Mouse (Mus musculus): ENCODE measurements around the gene Inpp5a. TPM values are rescaled to one million over a fixed set of nuclear protein-coding genes. Genes with fewer than 3 reads are reported as not detected.

The Inpp5a gene
- total and polyA plus RNA-seq, 2 experiments from 2014 or later, result 43.4 to 65.2 TPM

DNA sequence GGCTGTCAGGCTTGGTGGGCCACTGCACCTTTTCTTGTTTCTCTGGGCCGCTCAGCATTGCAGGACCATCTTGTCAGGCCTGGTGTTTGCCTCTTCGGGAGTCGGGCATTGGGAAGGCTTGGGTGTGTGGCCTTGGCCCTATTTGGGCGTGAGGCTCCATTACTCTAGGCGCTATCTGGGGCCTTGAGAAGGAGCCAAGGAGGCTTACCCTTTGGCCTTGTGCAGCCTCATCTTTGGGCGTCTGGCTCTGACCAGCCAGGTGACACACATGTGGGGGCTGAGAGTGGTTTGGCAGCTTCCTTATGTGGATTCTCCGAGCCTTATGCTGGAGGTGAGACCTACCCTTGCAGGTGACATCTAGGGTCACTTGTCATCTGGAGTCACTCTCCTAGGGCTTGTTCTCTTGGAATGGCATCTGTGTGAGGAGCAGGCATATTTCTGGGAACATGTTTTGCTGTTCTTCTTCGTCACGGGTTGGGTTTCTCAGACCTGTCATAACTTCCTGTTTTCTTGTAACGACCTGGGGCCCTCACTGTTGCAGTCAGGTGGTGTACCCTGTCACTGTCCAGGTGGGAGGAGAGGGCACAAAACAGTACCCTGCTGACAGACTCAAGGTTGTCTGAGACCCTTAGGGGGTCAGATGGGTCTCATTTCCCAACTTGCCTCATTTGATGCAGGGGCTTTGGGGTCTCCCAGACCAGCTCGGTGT is 11.2 kb downstream of the Inpp5a start:
- Histone ChIP-seq H3K27me3 (ENCODE audit: control insufficient read depth, insufficient read depth, low read length) (no peaks in the 10 kb centered on the region), H3K9me3 (replicated peaks; ENCODE audit: control insufficient read depth, low read length) (no peaks in the 10 kb centered on the region), H3K9ac (replicated peaks; ENCODE audit: low read depth, low read length) (no peak overlapping the region), H3K36me3 (replicated peaks; ENCODE audit: control insufficient read depth, insufficient read depth, low read length) (peaks cover 4% of the 10 kb centered on the region; the same call in 1 of the 2 replicates), H3K4me3 (ENCODE audit: low read depth, low read length) (no peak overlapping the region), H3K27ac (ENCODE audit: low read depth) (no peak overlapping the region), H3K4me1 (ENCODE audit: control insufficient read depth, insufficient read depth) (peaks cover 66% of the 10 kb centered on the region), H3K4me2 (ENCODE audit: low read depth, low read length) (no peak overlapping the region)
- ATAC-seq (ENCODE audit: insufficient read depth, low read depth) (no peak), DNase-seq (ENCODE audit: low spot score) (no peak)
- WGBS, result 66% methylated on average over 11 of the region's 11 CpGs
- TF ChIP-seq EP300 (IDR thresholded peaks at IDR 0.05; ENCODE audit: low read depth) (no peak), CTCF (IDR thresholded peaks at IDR 0.05; ENCODE audit: low read depth) (no peak)

DNA sequence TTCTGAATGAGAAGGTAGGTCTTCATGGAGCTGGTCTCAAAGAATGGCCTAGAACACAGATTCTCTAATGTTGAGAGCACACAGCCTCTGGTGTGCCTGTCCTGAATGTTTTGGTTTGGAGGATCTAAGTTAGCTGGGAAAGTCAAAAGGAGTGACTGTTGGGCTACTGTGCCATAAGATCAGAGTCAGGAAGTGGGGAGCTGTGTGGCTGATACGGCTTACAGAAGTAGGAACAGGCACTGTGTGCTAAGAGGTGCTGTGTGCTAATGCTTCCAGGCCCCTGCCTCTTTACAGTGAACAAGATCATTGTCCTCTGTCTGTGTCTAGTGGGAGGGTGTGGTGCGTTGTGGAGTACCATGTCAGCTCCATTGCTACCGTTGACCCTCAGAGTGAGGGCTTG is 12.0 kb downstream of the Inpp5a start:
- H3K27ac ChIP-seq (ENCODE audit: low read depth), result no peak overlapping the region
- no peaks in the 10 kb centered on the region for H3K27me3 ChIP-seq (ENCODE audit: control insufficient read depth, insufficient read depth, low read length)
- H3K4me1 ChIP-seq (ENCODE audit: control insufficient read depth, insufficient read depth), result peaks cover 58% of the 10 kb centered on the region
- TF ChIP-seq EP300 (IDR thresholded peaks at IDR 0.05; ENCODE audit: low read depth) (no peak), CTCF (IDR thresholded peaks at IDR 0.05; ENCODE audit: low read depth) (no peak)
- H3K9me3 ChIP-seq (replicated peaks; ENCODE audit: control insufficient read depth, low read length), result no peaks in the 10 kb centered on the region
- no peak overlapping the region for H3K4me3 ChIP-seq (ENCODE audit: low read depth, low read length)
- H3K36me3 ChIP-seq (replicated peaks; ENCODE audit: control insufficient read depth, insufficient read depth, low read length), result peaks cover 8% of the 10 kb centered on the region; the same call in 1 of the 2 replicates
- DNase-seq (ENCODE audit: low spot score) (no peak), ATAC-seq (ENCODE audit: insufficient read depth, low read depth) (no peak)
- 69% methylated on average over 3 of the region's 3 CpGs for WGBS
- no peak overlapping the region for H3K9ac ChIP-seq (replicated peaks; ENCODE audit: low read depth, low read length)
- H3K4me2 ChIP-seq (ENCODE audit: low read depth, low read length), result no peak overlapping the region

DNA sequence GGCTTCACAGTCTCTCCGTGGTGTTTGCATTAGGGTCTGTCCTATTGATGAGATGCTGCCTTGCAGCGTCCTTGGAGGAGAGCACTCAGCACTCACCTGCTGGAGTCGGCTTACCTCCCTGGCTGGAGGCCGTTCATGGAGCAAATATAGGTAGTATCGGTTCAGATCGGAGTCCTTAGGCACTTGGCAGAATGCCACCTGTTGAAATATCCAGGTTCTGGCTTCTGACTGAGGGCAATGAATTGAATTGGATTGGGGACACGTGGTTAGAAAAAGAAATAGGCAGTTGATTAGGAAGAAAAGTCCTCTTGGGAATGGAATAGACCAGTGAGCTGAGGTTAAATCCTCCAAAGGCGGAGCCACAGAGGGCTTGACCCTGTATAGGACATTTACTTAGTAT is 12.9 kb downstream of the Inpp5a start:
- DNase-seq (ENCODE audit: low spot score), result no peak
- no peak overlapping the region for H3K4me3 ChIP-seq (ENCODE audit: low read depth, low read length)
- H3K9ac ChIP-seq (replicated peaks; ENCODE audit: low read depth, low read length), result no peak overlapping the region
- H3K4me1 ChIP-seq (ENCODE audit: control insufficient read depth, insufficient read depth), result peaks cover 56% of the 10 kb centered on the region
- peaks cover 11% of the 10 kb centered on the region; the same call in 1 of the 2 replicates for H3K36me3 ChIP-seq (replicated peaks; ENCODE audit: control insufficient read depth, insufficient read depth, low read length)
- no peak for ATAC-seq (ENCODE audit: insufficient read depth, low read depth)
- TF ChIP-seq CTCF (IDR thresholded peaks at IDR 0.05; ENCODE audit: low read depth), result no peak
- TF ChIP-seq EP300 (IDR thresholded peaks at IDR 0.05; ENCODE audit: low read depth), result no peak
- H3K27me3 ChIP-seq (ENCODE audit: control insufficient read depth, insufficient read depth, low read length), result no peaks in the 10 kb centered on the region
- H3K4me2 ChIP-seq (ENCODE audit: low read depth, low read length), result no peak overlapping the region
- 53% methylated on average over 8 of the region's 8 CpGs for WGBS
- H3K27ac ChIP-seq (ENCODE audit: low read depth), result no peak overlapping the region
- H3K9me3 ChIP-seq (replicated peaks; ENCODE audit: control insufficient read depth, low read length), result no peaks in the 10 kb centered on the region

DNA sequence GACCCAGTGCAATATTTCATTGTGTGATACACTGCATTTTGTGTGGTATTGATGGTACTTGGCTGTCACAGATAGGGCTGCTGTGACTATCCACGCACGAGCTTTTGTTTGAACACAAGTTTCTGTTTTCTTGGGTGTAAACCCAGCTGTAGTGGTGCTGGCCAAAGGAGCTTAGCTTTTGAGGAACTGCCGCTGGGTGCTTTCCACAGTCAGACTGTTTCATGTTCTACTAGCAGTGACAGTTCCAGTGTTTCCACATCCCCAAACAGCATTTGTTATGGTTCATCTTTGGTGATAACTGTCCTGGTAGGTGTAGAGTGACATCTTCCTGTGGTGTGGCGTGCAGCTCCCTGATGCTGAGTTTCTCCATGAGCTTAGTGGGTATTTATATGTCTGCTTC is 13.8 kb downstream of the Inpp5a start:
- 64% methylated on average over 4 of the region's 4 CpGs for WGBS
- Histone ChIP-seq H3K9me3 (replicated peaks; ENCODE audit: control insufficient read depth, low read length) (no peaks in the 10 kb centered on the region), H3K36me3 (replicated peaks; ENCODE audit: control insufficient read depth, insufficient read depth, low read length) (peaks cover 11% of the 10 kb centered on the region; the same call in 1 of the 2 replicates), H3K4me3 (ENCODE audit: low read depth, low read length) (no peak overlapping the region), H3K9ac (replicated peaks; ENCODE audit: low read depth, low read length) (no peak overlapping the region), H3K27me3 (ENCODE audit: control insufficient read depth, insufficient read depth, low read length) (no peaks in the 10 kb centered on the region), H3K4me2 (ENCODE audit: low read depth, low read length) (no peak overlapping the region), H3K27ac (ENCODE audit: low read depth) (no peak overlapping the region), H3K4me1 (ENCODE audit: control insufficient read depth, insufficient read depth) (peaks cover 55% of the 10 kb centered on the region)
- ATAC-seq (ENCODE audit: insufficient read depth, low read depth), result no peak
- DNase-seq (ENCODE audit: low spot score), result no peak
- TF ChIP-seq EP300 (IDR thresholded peaks at IDR 0.05; ENCODE audit: low read depth) (no peak), CTCF (IDR thresholded peaks at IDR 0.05; ENCODE audit: low read depth) (no peak)

DNA sequence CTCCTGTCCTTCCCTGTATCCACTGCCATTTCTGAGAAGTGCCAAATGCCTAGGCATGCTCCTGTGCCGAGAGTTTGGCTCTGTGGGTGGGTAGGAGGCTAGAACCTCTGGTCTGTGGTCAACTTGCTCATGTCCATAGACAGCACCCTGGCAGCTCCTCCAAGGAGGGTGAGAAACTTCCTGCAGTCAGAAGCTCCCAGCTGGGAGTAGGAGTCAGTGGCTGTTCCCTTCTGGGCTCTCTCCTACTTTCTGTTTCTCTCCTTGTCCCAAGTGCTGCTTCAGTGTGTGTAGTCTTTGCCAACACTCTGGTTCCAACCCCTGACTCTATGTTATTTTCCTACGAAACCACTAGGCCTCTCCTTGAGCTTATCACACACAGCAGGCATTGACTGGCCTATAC is 17.7 kb downstream of the Inpp5a start:
- Histone ChIP-seq H3K36me3 (replicated peaks; ENCODE audit: control insufficient read depth, insufficient read depth, low read length) (peaks cover 11% of the 10 kb centered on the region; the same call in 1 of the 2 replicates), H3K27ac (ENCODE audit: low read depth) (no peak overlapping the region), H3K4me1 (ENCODE audit: control insufficient read depth, insufficient read depth) (peaks cover 46% of the 10 kb centered on the region), H3K9me3 (replicated peaks; ENCODE audit: control insufficient read depth, low read length) (no peaks in the 10 kb centered on the region), H3K27me3 (ENCODE audit: control insufficient read depth, insufficient read depth, low read length) (no peaks in the 10 kb centered on the region), H3K4me2 (ENCODE audit: low read depth, low read length) (no peak overlapping the region), H3K4me3 (ENCODE audit: low read depth, low read length) (no peak overlapping the region), H3K9ac (replicated peaks; ENCODE audit: low read depth, low read length) (no peak overlapping the region)
- TF ChIP-seq CTCF (IDR thresholded peaks at IDR 0.05; ENCODE audit: low read depth) (no peak), EP300 (IDR thresholded peaks at IDR 0.05; ENCODE audit: low read depth) (no peak)
- DNase-seq (ENCODE audit: low spot score) (no peak), ATAC-seq (ENCODE audit: insufficient read depth, low read depth) (no peak)
- WGBS, result 79% methylated on average over 2 of the region's 2 CpGs

DNA sequence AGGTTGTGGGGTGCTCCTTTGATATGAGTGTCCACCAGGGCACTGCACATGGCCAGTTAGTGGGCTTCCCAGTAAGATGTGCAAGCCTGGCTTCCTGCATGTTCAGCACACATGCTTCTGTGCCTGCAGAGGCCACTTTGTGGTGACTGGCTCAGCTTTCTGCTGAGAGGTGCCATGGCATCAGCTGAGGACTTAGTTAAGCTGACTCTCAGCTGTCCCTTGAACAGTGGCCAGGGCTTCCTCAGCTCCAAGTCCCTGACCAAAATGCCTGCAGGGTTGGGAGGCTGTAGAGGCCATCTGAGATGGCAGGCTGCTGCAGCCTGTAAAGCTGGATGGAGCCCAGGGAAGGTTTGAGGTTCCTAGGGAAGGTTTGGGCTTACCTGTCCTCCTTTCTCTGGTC is 19.1 kb downstream of the Inpp5a start:
- ATAC-seq (ENCODE audit: insufficient read depth, low read depth) (no peak), DNase-seq (ENCODE audit: low spot score) (no peak)
- Histone ChIP-seq H3K27me3 (ENCODE audit: control insufficient read depth, insufficient read depth, low read length) (no peaks in the 10 kb centered on the region), H3K9ac (replicated peaks; ENCODE audit: low read depth, low read length) (no peak overlapping the region), H3K4me1 (ENCODE audit: control insufficient read depth, insufficient read depth) (peaks cover 47% of the 10 kb centered on the region), H3K9me3 (replicated peaks; ENCODE audit: control insufficient read depth, low read length) (no peaks in the 10 kb centered on the region), H3K36me3 (replicated peaks; ENCODE audit: control insufficient read depth, insufficient read depth, low read length) (peaks cover 11% of the 10 kb centered on the region; the same call in 1 of the 2 replicates), H3K4me2 (ENCODE audit: low read depth, low read length) (no peak overlapping the region), H3K4me3 (ENCODE audit: low read depth, low read length) (no peak overlapping the region), H3K27ac (ENCODE audit: low read depth) (no peak overlapping the region)
- no peak for TF ChIP-seq CTCF (IDR thresholded peaks at IDR 0.05; ENCODE audit: low read depth)
- TF ChIP-seq EP300 (IDR thresholded peaks at IDR 0.05; ENCODE audit: low read depth), result no peak

Measured in heart, postnatal 0 days (tissue).